Mouse (Mus musculus): Measurements from ENCODE around the gene Agfg2.

DNA sequence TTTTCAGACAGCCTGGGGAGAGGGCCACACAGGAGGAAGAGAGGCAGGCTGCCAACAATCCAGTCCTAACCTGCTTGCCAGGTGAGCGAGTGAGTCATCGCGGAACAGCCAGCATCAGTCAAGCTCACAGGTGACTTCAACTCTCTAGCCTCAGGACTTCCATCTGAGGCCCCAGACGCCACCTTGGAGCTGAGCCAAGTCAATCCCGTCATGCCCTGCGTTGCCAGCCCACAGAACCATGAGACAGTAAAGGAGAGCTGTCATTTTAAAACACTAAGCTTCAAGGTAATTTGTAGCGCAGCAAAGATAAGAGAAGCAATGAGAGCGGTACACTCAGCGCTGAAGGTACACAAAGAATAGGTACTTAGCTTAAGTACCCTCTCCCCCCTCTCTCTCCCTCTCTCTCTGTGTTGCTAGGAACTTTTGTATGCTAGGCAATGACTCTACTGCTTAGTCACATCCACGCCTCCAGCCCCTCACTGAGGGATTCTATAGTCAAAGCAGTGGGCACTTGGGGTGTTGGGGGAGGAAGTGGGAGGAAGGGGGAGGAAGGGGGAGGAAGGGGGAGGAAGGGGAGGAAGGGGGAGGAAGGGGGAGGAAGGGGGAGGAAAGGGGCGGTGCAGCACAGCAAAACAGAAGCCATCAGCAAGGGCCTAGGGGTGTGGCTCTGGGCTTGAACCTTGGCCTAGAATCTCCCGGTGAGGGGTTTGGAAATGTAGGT is 22.5 kb upstream of the Agfg2 start:
- no peak for TF ChIP-seq CTCF (conservative IDR thresholded peaks at IDR 0.05; ENCODE audit: low read length)
- TF ChIP-seq POU5F1 (IDR thresholded peaks at IDR 0.05; ENCODE audit: borderline replicate concordance, low read length): no peak
- TF ChIP-seq NANOG (IDR thresholded peaks at IDR 0.05; ENCODE audit: borderline replicate concordance, low read length): no peak
